Mouse (Mus musculus) midbrain, embryonic 11.5 days (tissue): ENCODE results near the gene Aasdh. TPM values are rescaled to one million over a fixed set of nuclear protein-coding genes. Genes with fewer than 3 reads are reported as not detected.

Experiments
- ATAC-seq: fragments of 200-750 bp; cut with Nextera tagmentation; 2 replicates; pipeline ENCODE4 v1.8.0; 2017; ENCODE audit warnings: moderate TSS enrichment, moderate library complexity; ENCODE audit not compliant: low FRiP score
- DNase-seq: peaks from one replicate; pipeline ENCODE4 v3.0.0; 2015; ENCODE audit warnings: low spot score; ENCODE audit errors: missing footprints
- H3K27ac ChIP-seq: fragments of 300-500 bp; sonication (generic); 2 replicates; pipeline ENCODE4 v1.5.1; 2014; ENCODE audit warnings: low read depth, low read length
- H3K27me3 ChIP-seq: fragments of 300-500 bp; sonication (generic); 2 replicates; pipeline ENCODE4 v1.6.1; 2014; ENCODE audit warnings: mild to moderate bottlenecking, low read length, moderate library complexity, mixed read lengths; ENCODE audit not compliant: control insufficient read depth, insufficient read depth
- H3K36me3 ChIP-seq: fragments of 300-500 bp; sonication (generic); 2 replicates; pipeline ENCODE4 v1.6.1; 2014; ENCODE audit warnings: mild to moderate bottlenecking, low read length, moderate library complexity, mixed read lengths; ENCODE audit not compliant: control insufficient read depth, insufficient read depth
- H3K4me1 ChIP-seq: fragments of 300-500 bp; sonication (generic); 2 replicates; pipeline ENCODE4 v1.6.1; 2014; ENCODE audit warnings: low read length; ENCODE audit not compliant: control insufficient read depth, insufficient read depth
- H3K4me2 ChIP-seq: fragments of 300-500 bp; sonication (generic); 2 replicates; pipeline ENCODE4 v1.6.1; 2014; ENCODE audit warnings: mild to moderate bottlenecking, moderate library complexity
- H3K4me3 ChIP-seq: fragments of 300-500 bp; sonication (generic); 2 replicates; pipeline ENCODE4 v1.5.1; 2014; ENCODE audit warnings: low read depth, low read length
- H3K9ac ChIP-seq: fragments of 300-500 bp; sonication (generic); 2 replicates; pipeline ENCODE4 v1.6.1; 2014; ENCODE audit warnings: low read length
- H3K9me3 ChIP-seq: fragments of 300-500 bp; sonication (generic); 2 replicates; pipeline ENCODE4 v1.6.1; 2016; ENCODE audit warnings: low read length; ENCODE audit not compliant: control insufficient read depth
- WGBS: fragments of 180-500 bp; shearing (Covaris S2); extraction: QIAGEN DNeasy Blood & Tissue Kit; methylation state at CpG from one replicate; pipeline ENCODE4 v1.1.7; 2014; 5-methylcytosine and 5-hydroxymethylcytosine counted together
- polyA plus RNA-seq: library from polyadenylated mRNA; unstranded; fragments of >200 nt; fragmentation: Nextera tagmentation; extraction: Ambion mirVana; gene quantifications from 2 replicates; pipeline ENCODE4 v1.2.1, GENCODE M21; 2014

Aasdh gene
- polyA plus RNA-seq, 1 experiment from 2014 or later, result 17.3 TPM

GRCm38 (mm10) chr5:76947142-76947541 lies 41.8 kb upstream of the Aasdh start:
- DNase-seq, result no peak
- no peak overlapping the region for H3K4me3 ChIP-seq
- no peak overlapping the region for H3K27ac ChIP-seq
- H3K9me3 ChIP-seq, result no peaks in the 10 kb centered on the region
- H3K36me3 ChIP-seq, result no peaks in the 10 kb centered on the region
- WGBS, result 91% methylated on average over 4 of the region's 4 CpGs
- no peak for ATAC-seq
- H3K9ac ChIP-seq, result no peak overlapping the region
- no peaks in the 10 kb centered on the region for H3K27me3 ChIP-seq
- peaks cover 6% of the 10 kb centered on the region for H3K4me1 ChIP-seq
- H3K4me2 ChIP-seq, result no peak overlapping the region

GRCm38 (mm10) chr5:76945678-76946033 lies 40.3 kb upstream of the Aasdh start:
- no peak overlapping the region for H3K4me3 ChIP-seq
- peaks cover 6% of the 10 kb centered on the region for H3K4me1 ChIP-seq
- H3K27ac ChIP-seq, result no peak overlapping the region
- no peak overlapping the region for H3K4me2 ChIP-seq
- no peak for DNase-seq
- no peaks in the 10 kb centered on the region for H3K27me3 ChIP-seq
- H3K9me3 ChIP-seq, result no peaks in the 10 kb centered on the region
- ATAC-seq, result no peak
- H3K36me3 ChIP-seq, result peaks cover 1% of the 10 kb centered on the region; the same call in 1 of the 2 replicates
- no peak overlapping the region for H3K9ac ChIP-seq
- WGBS, result 90% methylated on average over 2 of the region's 2 CpGs

GRCm38 (mm10) chr5:76944965-76945677 lies 39.8 kb upstream of the Aasdh start:
- Histone ChIP-seq H3K36me3 (peaks cover 4% of the 10 kb centered on the region; the same call in 1 of the 2 replicates), H3K27me3 (no peaks in the 10 kb centered on the region), H3K27ac (no peak overlapping the region), H3K9me3 (no peaks in the 10 kb centered on the region), H3K4me1 (peaks cover 6% of the 10 kb centered on the region), H3K4me2 (no peak overlapping the region), H3K4me3 (no peak overlapping the region), H3K9ac (no peak overlapping the region)
- 85% methylated on average over 6 of the region's 6 CpGs for WGBS
- ATAC-seq, result no peak
- no peak for DNase-seq

- no peak for ATAC-seq
- Histone ChIP-seq H3K9ac (no peak overlapping the region), H3K27ac (no peak overlapping the region), H3K9me3 (no peaks in the 10 kb centered on the region), H3K4me2 (no peak overlapping the region), H3K27me3 (no peaks in the 10 kb centered on the region), H3K36me3 (peaks cover 11% of the 10 kb centered on the region), H3K4me1 (no peaks in the 10 kb centered on the region), H3K4me3 (no peak overlapping the region)
- 91% methylated on average over 4 of the region's 4 CpGs for WGBS
- DNase-seq, result no peak
These were observed 37.2 kb upstream of the Aasdh start for GRCm38 (mm10) chr5:76942505-76942904.

- H3K4me1 ChIP-seq, result no peaks in the 10 kb centered on the region
- no peaks in the 10 kb centered on the region for H3K27me3 ChIP-seq
- ATAC-seq (no peak), DNase-seq (no peak)
- peaks cover 11% of the 10 kb centered on the region for H3K36me3 ChIP-seq
- no peak overlapping the region for H3K27ac ChIP-seq
- no peaks in the 10 kb centered on the region for H3K9me3 ChIP-seq
- H3K9ac ChIP-seq, result no peak overlapping the region
- H3K4me2 ChIP-seq, result no peak overlapping the region
- no peak overlapping the region for H3K4me3 ChIP-seq
- 91% methylated on average over 4 of the region's 4 CpGs for WGBS
These were observed 36.7 kb upstream of the Aasdh start for GRCm38 (mm10) chr5:76941975-76942374.

- Histone ChIP-seq H3K27ac (no peak overlapping the region), H3K27me3 (no peaks in the 10 kb centered on the region), H3K4me1 (no peaks in the 10 kb centered on the region), H3K9ac (no peak overlapping the region), H3K36me3 (peaks cover 11% of the 10 kb centered on the region), H3K4me3 (no peak overlapping the region), H3K9me3 (no peaks in the 10 kb centered on the region), H3K4me2 (no peak overlapping the region)
- 94% methylated on average over 8 of the region's 8 CpGs for WGBS
- ATAC-seq (no peak), DNase-seq (no peak)
These were observed 34.4 kb upstream of the Aasdh start for GRCm38 (mm10) chr5:76939717-76940116.

- DNase-seq, result no peak
- WGBS, result 84% methylated on average over 7 of the region's 7 CpGs
- peaks cover 20% of the 10 kb centered on the region for H3K36me3 ChIP-seq
These were observed 24.0 kb upstream of the Aasdh start for GRCm38 (mm10) chr5:76929180-76929877.

GRCm38 (mm10) chr5:76928124-76928832 lies 23.0 kb upstream of the Aasdh start:
- Histone ChIP-seq H3K9ac (no peak overlapping the region), H3K27me3 (no peaks in the 10 kb centered on the region), H3K36me3 (peaks cover 20% of the 10 kb centered on the region), H3K4me1 (no peaks in the 10 kb centered on the region), H3K27ac (no peak overlapping the region), H3K4me2 (no peak overlapping the region), H3K4me3 (no peak overlapping the region), H3K9me3 (peaks cover 12% of the 10 kb centered on the region; the same call in 1 of the 2 replicates)
- ATAC-seq (no peak), DNase-seq (no peak)
- 89% methylated on average over 16 of the region's 16 CpGs for WGBS

More at GRCm38 (mm10) chr5:76929180-76929877, 24.0 kb upstream of the Aasdh start:
- Histone ChIP-seq H3K9ac (no peak overlapping the region), H3K4me3 (no peak overlapping the region), H3K27ac (no peak overlapping the region), H3K27me3 (no peaks in the 10 kb centered on the region), H3K4me1 (no peaks in the 10 kb centered on the region), H3K4me2 (no peak overlapping the region), H3K9me3 (peaks cover 12% of the 10 kb centered on the region; the same call in 1 of the 2 replicates)
- no peak for ATAC-seq

- Histone ChIP-seq H3K9me3 (peaks cover 12% of the 10 kb centered on the region; the same call in 1 of the 2 replicates), H3K27me3 (no peaks in the 10 kb centered on the region), H3K4me2 (no peak overlapping the region), H3K4me3 (no peak overlapping the region), H3K9ac (no peak overlapping the region), H3K36me3 (peaks cover 27% of the 10 kb centered on the region), H3K4me1 (no peaks in the 10 kb centered on the region), H3K27ac (no peak overlapping the region)
- DNase-seq, result no peak
- 74% methylated on average over 1 of the region's 1 CpGs for WGBS
- ATAC-seq, result no peak
These were observed 19.0 kb upstream of the Aasdh start for GRCm38 (mm10) chr5:76924296-76924695.
